Mouse (Mus musculus) cerebellum, adult 8-10 months (tissue): Measurements from ENCODE around the gene Tyw3.

Experiments used
- DNase-seq: peaks from one replicate; pipeline ENCODE4 v3.0.0; 2022

The Tyw3 gene

DNA sequence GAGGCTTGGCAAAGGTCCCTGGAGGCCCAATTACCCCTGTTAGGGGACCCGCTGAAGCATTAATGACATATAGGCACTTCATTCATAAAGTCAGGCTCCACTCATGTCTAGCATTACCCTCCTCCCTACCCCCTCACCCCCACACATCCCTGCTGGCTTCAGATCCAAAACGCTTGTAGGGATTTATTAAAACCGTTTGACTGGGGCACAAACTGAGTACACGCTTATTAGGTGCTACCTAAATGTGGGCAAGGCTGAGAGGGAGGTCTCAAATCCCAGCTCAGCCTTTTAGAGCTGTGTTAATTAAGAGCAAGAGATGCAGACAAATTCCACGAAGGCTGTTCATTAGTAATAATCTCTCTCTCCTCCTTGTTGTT lies 45.9 kb downstream of the Tyw3 start:
- no peak for DNase-seq

DNA sequence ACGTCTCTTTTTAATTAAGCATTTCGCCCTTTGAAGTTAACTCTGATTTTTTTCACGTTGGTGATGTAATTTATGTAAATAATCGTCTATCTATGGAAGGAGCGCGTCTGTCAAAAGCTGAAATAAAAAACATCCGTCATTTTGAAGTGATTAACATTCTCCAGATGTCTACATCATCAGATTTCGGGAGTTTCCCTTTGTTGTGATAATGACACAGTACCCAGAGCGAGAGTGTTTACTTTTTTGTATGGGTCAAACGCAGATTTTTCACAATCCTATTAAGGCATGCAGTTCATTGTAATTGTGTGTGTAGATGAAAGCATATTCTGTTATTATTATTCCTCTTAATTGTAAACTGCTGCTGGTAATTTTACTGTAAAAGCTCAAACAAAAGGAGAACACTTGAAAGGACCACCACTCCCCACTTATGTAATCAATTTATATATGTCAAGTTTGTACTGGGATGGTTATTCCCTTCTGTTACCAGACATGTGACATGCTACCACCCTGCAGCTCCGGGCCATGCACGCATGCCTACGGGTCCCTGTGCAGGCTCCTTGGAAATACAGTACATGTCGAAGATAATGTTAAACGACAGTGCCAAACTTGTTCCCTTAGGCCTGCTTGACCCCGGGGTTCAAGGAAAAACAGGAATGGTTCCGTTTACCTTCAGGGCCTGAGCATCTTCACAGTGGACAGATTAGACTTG lies 46.4 kb downstream of the Tyw3 start:
- no peak for DNase-seq

- DNase-seq, result no peak
These were observed 48.0 kb downstream of the Tyw3 start for GRCm38 (mm10) chr3:154548868-154549301.

- no peak for DNase-seq
These were observed 49.1 kb downstream of the Tyw3 start for GRCm38 (mm10) chr3:154547549-154548426.

GRCm38 (mm10) chr3:154546234-154546633 lies 50.7 kb downstream of the Tyw3 start:
- DNase-seq, result no peak

- DNase-seq, result no peak
These were observed 56.6 kb downstream of the Tyw3 start for GRCm38 (mm10) chr3:154540086-154540911.

DNA sequence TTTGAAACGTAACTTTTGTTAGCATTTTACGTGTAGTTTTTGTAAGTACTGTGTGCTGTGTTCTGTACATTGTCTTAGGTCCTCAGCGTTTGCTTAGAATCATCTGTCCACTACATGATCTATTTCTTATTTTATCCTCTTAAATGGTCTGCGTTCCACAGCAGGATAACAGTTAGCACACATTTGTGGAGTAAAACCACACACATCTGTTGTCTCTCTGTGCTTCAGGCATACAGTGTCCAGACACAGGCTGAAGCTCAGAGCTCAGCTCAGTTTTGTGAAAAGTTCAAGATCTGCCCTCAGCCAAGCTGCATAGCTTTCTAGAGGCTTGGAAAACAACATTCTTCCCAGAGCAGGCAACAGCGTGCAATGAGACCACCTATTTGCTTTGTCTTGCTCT lies 60.8 kb downstream of the Tyw3 start:
- no peak for DNase-seq

GRCm38 (mm10) chr3:154533246-154533645 lies 63.7 kb downstream of the Tyw3 start:
- DNase-seq, result no peak

- no peak for DNase-seq
These were observed 67.9 kb downstream of the Tyw3 start for GRCm38 (mm10) chr3:154528973-154529372.

- no peak for DNase-seq
These were observed 70.3 kb downstream of the Tyw3 start for GRCm38 (mm10) chr3:154526610-154527009.
